Mouse (Mus musculus) testis, adult 2 months (tissue): ENCODE results near the gene Pigf.

Source experiments
- CTCF ChIP-seq: fragments of 200-500 bp; IDR thresholded peaks from 2 replicates; pipeline ENCODE4 v1.5.1; 2012; ENCODE audit warnings: low read depth, mild to moderate bottlenecking, inconsistent platforms, low read length, moderate library complexity; ENCODE audit not compliant: control insufficient read depth, insufficient read depth, insufficient replicate concordance
- POLR2A ChIP-seq: fragments of 200-500 bp; IDR thresholded peaks from 2 replicates; pipeline ENCODE4 v1.6.1; 2012; ENCODE audit warnings: low read depth, mild to moderate bottlenecking, inconsistent platforms, low read length, moderate library complexity; ENCODE audit not compliant: control insufficient read depth

DNA sequence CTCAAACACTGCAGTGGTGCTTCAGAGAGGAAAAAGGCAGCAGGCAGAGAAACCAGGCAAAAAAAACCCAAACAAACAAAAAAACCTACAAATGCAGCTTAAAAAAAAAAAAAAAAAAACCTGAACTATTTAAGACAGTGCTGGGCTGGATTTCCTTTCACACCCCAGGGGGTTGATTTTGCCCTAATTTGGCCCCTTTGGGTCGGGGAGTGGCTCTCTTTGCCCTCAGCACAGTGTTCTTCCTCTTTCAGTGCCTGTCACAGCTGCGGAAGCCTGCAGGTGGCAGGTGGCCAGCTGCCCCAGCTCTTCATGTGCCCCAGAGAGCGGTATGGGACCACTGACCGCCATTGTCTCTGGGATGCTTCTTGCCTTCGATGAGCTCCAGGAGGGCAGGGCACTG is 55.6 kb downstream of the Pigf start:
- no peak for TF ChIP-seq CTCF
- no peak for TF ChIP-seq POLR2A
